Mouse (Mus musculus): Measurements from ENCODE around the gene Pdcd5.

- TF ChIP-seq CTCF (IDR thresholded peaks at IDR 0.05; ENCODE audit: insufficient read depth, low read depth, low read length), result no peak
- no peak for TF ChIP-seq POLR2A (IDR thresholded peaks at IDR 0.05; ENCODE audit: insufficient read depth, low read depth, low read length)
These were observed 7.2 kb downstream of the Pdcd5 start for GRCm38 (mm10) chr7:35640072-35640471.

All from olfactory bulb, adult 2 months (tissue).